Mouse (Mus musculus) CH12.LX (cell line): ENCODE data around the gene Arl1. TPM values are rescaled to one million over a fixed set of nuclear protein-coding genes. Genes with fewer than 3 reads are reported as not detected.

Experiments used
- DNase-seq: peaks from one replicate; pipeline ENCODE4 v3.0.0-alpha.2; 2013; ENCODE audit errors: extremely low read depth
- H3K27ac ChIP-seq: 2 replicates; pipeline ENCODE4 v1.5.1; 2012; ENCODE audit warnings: low read depth, mild to moderate bottlenecking, control low read depth, moderate library complexity; ENCODE audit not compliant: insufficient read depth
- H3K27me3 ChIP-seq: replicated peaks from 2 replicates; pipeline ENCODE3; 2012; ENCODE audit warnings: inconsistent platforms
- H3K36me3 ChIP-seq, 2 experiments: replicated peaks in 1 of 2; 2 replicates each; pipeline versions ENCODE3 to v1.6.1; 2012; ENCODE audit warnings: inconsistent platforms in 1 of 2, low read length in 1 of 2, mild to moderate bottlenecking in 1 of 2, mixed read lengths in 1 of 2, moderate library complexity in 1 of 2; ENCODE audit not compliant: control insufficient read depth in 1 of 2, insufficient read depth in 1 of 2
- H3K4me1 ChIP-seq, 2 experiments: 2 replicates each; pipeline ENCODE4 v1.6.1; 2012; ENCODE audit warnings: inconsistent platforms in 1 of 2, moderate library complexity in 1 of 2; ENCODE audit not compliant: insufficient read depth in 2 of 2, control insufficient read depth in 1 of 2
- H3K4me2 ChIP-seq: 2 replicates; pipeline ENCODE4 v1.6.1; 2012; ENCODE audit warnings: low read depth, mild to moderate bottlenecking, control low read depth; ENCODE audit not compliant: poor library complexity, insufficient read depth, severe bottlenecking
- H3K4me3 ChIP-seq, 3 experiments: fragments of 150-350 bp in 1 of 3; sonication (generic) in 1 of 3; replicated peaks in 1 of 3; 2 replicates each; pipeline versions ENCODE3 to v1.5.1; 2011 to 2012; ENCODE audit warnings: low read depth in 2 of 3, low read length in 2 of 3, mild to moderate bottlenecking in 2 of 3, moderate library complexity in 2 of 3, control low read depth in 1 of 3, improper control_type of control experiment in 1 of 3, inconsistent platforms in 1 of 3, mixed read lengths in 1 of 3; ENCODE audit not compliant: poor library complexity in 1 of 3
- H3K79me2 ChIP-seq: replicated peaks from 2 replicates; pipeline ENCODE4 v1.6.1; 2012; ENCODE audit warnings: mild to moderate bottlenecking, moderate library complexity; ENCODE audit not compliant: control insufficient read depth, poor library complexity, insufficient read depth, severe bottlenecking; ENCODE audit errors: extremely low read depth
- H3K9ac ChIP-seq: 2 replicates; pipeline ENCODE4 v1.6.1; 2012; ENCODE audit warnings: low read depth, mild to moderate bottlenecking, control low read depth, moderate library complexity; ENCODE audit not compliant: insufficient read depth
- H3K9me3 ChIP-seq: replicated peaks from 2 replicates; pipeline ENCODE3; 2012; ENCODE audit warnings: low read length, inconsistent platforms, mixed read lengths
- BHLHE40 ChIP-seq: IDR thresholded peaks from 2 replicates; pipeline ENCODE4 v1.6.1; 2011; ENCODE audit warnings: mild to moderate bottlenecking, low read depth, low read length, improper control_type of control experiment
- EP300 ChIP-seq: IDR thresholded peaks from 2 replicates; pipeline ENCODE4 v1.6.1; 2011; ENCODE audit warnings: low read length, improper control_type of control experiment
- ETS1 ChIP-seq: conservative IDR thresholded peaks from 2 replicates; pipeline ENCODE4 v1.6.1; 2012; ENCODE audit warnings: low read depth, mild to moderate bottlenecking, inconsistent platforms, low read length, improper control_type of control experiment, moderate library complexity
- IRF4 ChIP-seq: IDR thresholded peaks from 2 replicates; pipeline ENCODE4 v1.6.1; 2014; ENCODE audit warnings: low read depth, mild to moderate bottlenecking, inconsistent platforms, low read length, improper control_type of control experiment
- MAFK ChIP-seq: IDR thresholded peaks from 2 replicates; pipeline ENCODE4 v1.6.1; 2011; ENCODE audit warnings: low read length, improper control_type of control experiment; ENCODE audit not compliant: insufficient replicate concordance
- MAZ ChIP-seq: IDR thresholded peaks from 2 replicates; pipeline ENCODE4 v1.6.1; 2012; ENCODE audit warnings: low read depth, mild to moderate bottlenecking, inconsistent platforms, low read length, improper control_type of control experiment, moderate library complexity
- MXI1 ChIP-seq: IDR thresholded peaks from 2 replicates; pipeline ENCODE4 v1.6.1; 2011; ENCODE audit warnings: mild to moderate bottlenecking, low read depth, low read length, improper control_type of control experiment
- NELFE ChIP-seq: IDR thresholded peaks from 2 replicates; pipeline ENCODE4 v1.6.1; 2011; ENCODE audit warnings: low read depth, low read length, improper control_type of control experiment
- TBP ChIP-seq: conservative IDR thresholded peaks from 2 replicates; pipeline ENCODE4 v1.6.1; 2011; ENCODE audit warnings: low read depth, low read length, improper control_type of control experiment
- UBTF ChIP-seq: IDR thresholded peaks from 2 replicates; pipeline ENCODE4 v1.6.1; 2012; ENCODE audit warnings: low read depth, mild to moderate bottlenecking, inconsistent platforms, low read length, improper control_type of control experiment, moderate library complexity
- ZKSCAN1 ChIP-seq: IDR thresholded peaks from 2 replicates; pipeline ENCODE4 v1.6.1; 2012; ENCODE audit warnings: low read depth, inconsistent platforms, low read length, improper control_type of control experiment, borderline replicate concordance
- ZMIZ1 ChIP-seq: IDR thresholded peaks from 2 replicates; pipeline ENCODE4 v1.6.1; 2012; ENCODE audit warnings: low read depth, mild to moderate bottlenecking, inconsistent platforms, low read length, improper control_type of control experiment
- ZNF384 ChIP-seq: IDR thresholded peaks from 2 replicates; pipeline ENCODE4 v1.6.1; 2012; ENCODE audit warnings: low read depth, low read length, improper control_type of control experiment, inconsistent platforms
- dilution Hi-C: fragments of 300-500 bp; cut with MboI; formaldehyde crosslinking; loops from 2 replicates; pipeline ENCODE4 v1.14.3; 2020; ENCODE audit warnings: low sequenced_read_pairs; ENCODE audit not compliant: extremely low pct_unique_long_range_greater_than_20kb, extremely low pct_ligation_motif_present
- in situ Hi-C: fragments of 300-500 bp; cut with MboI; formaldehyde crosslinking; loops from 3 replicates; pipeline ENCODE4 v1.14.3; 2019; ENCODE audit warnings: low sequenced_read_pairs, low pct_ligation_motif_present, low pct_unique_long_range_greater_than_20kb, mixed read lengths
- polyA plus RNA-seq: library from polyadenylated mRNA; unstranded; fragments of >175 nt; gene quantifications from 2 replicates; pipeline ENCODE4 v1.2.1, GENCODE M21; 2012; ENCODE audit warnings: low read depth; ENCODE audit not compliant: insufficient read length
- total RNA-seq, 2 experiments: library from RNA; depleted of rRNA; stranded (reverse); fragments of 300-350 nt in 1 of 2; fragments of >200 nt in 1 of 2; gene quantifications; 2 replicates each; pipeline ENCODE4 v1.2.3; 2012 to 2014

The Arl1 gene
- total and polyA plus RNA-seq, 3 experiments, result 48.9 to 143 (median 94.0) TPM

GRCm38 (mm10) chr10:88708671-88709523, 21.8 kb upstream of the Arl1 start (continued):
- TF ChIP-seq IRF4 (0 out of 2 replicates have a peak, but pooled peaks have one; percentile 56), UBTF (no peak), MXI1 (peak; percentile 60; the same call in 1 of the 2 replicates), EP300 (peak; percentile 28; the same call in 1 of the 2 replicates), MAZ (no peak), ZMIZ1 (no peak), TBP (no peak), NELFE (no peak)

GRCm38 (mm10) chr10:88712359-88712758, 18.3 kb upstream of the Arl1 start:
- DNase-seq, result peak; percentile 54
- dilution Hi-C loops, result no loop called here
- H3K27ac ChIP-seq, result no peak overlapping the region

GRCm38 (mm10) chr10:88714744-88715143, 15.9 kb upstream of the Arl1 start:
- no peaks in the 10 kb centered on the region for H3K27me3 ChIP-seq
- no peak overlapping the region for H3K4me3 ChIP-seq
- H3K4me2 ChIP-seq, result no peak overlapping the region
- H3K9ac ChIP-seq, result no peak overlapping the region
- no peaks in the 10 kb centered on the region for H3K9me3 ChIP-seq
- no peaks in the 10 kb centered on the region for H3K36me3 ChIP-seq
- no peak overlapping the region for H3K27ac ChIP-seq
- dilution Hi-C loops, result no loop called here
- no peaks in the 10 kb centered on the region for H3K79me2 ChIP-seq
- in situ Hi-C loops, result no loop called here
- TF ChIP-seq MAZ (no peak), ZKSCAN1 (no peak)
- TF ChIP-seq, all 38 proteins: peak for 0
- H3K4me1 ChIP-seq, result peaks cover 3 to 30% of the 10 kb centered on the region in 2 experiments; a peak in 3 of 4 replicates
- no peak for DNase-seq

More at GRCm38 (mm10) chr10:88712359-88712758, 18.3 kb upstream of the Arl1 start:
- in situ Hi-C loops, result no loop called here
- Histone ChIP-seq H3K36me3 (no peaks in the 10 kb centered on the region), H3K4me3 (no peak overlapping the region), H3K4me1 (peaks cover 8 to 43% of the 10 kb centered on the region in 2 experiments), H3K9ac (no peak overlapping the region), H3K4me2 (peak overlapping the region; percentile 50; the same call in 1 of the 2 replicates), H3K9me3 (no peaks in the 10 kb centered on the region), H3K27me3 (no peaks in the 10 kb centered on the region), H3K79me2 (no peaks in the 10 kb centered on the region)
- TF ChIP-seq MXI1 (no peak), BHLHE40 (0 out of 2 replicates have a peak, but pooled peaks have one; percentile 31), ETS1 (peak; percentile 50; the same call in 1 of the 2 replicates), UBTF (no peak), MAFK (peak; percentile 97), IRF4 (peak; percentile 37; the same call in 1 of the 2 replicates), ZKSCAN1 (no peak), EP300 (peak; percentile 49; the same call in 1 of the 2 replicates), ZNF384 (peak; percentile 97)
